24 mouse cellular contexts compared by ENCODE assay signal in genomic region chr6:141984644-141985043, GRCm38 (mm10). TPM values are rescaled to one million over a fixed set of nuclear protein-coding genes. Genes with fewer than 3 reads are reported as not detected.
"Had no signal": no experiment of that assay in that cellular context is flagged by ENCODE, and none has a peak within 500 bp of the region (broad histone marks: within the 10 kb centered on the region; RNA-seq: fewer than 3 reads in every experiment).

No protein-coding gene starts in this region.

- ATAC-seq: hindbrain, embryonic 16.5 days; intestine, embryonic 15.5 days; liver, embryonic 12.5 days; midbrain, embryonic 16.5 days had no signal

- H3K27ac ChIP-seq: intestine, embryonic 15.5 days; layer of hippocampus, adult 2 months; limb, embryonic 10.5 days; limb, embryonic 13.5 days; liver, embryonic 12.5 days; liver, embryonic 15.5 days; lung, embryonic 15.5 days; midbrain, embryonic 12.5 days; stomach, embryonic 15.5 days had no signal

- DNase-seq: layer of hippocampus, adult 9-11 months; liver; lung, adult 18-20 months; lung, postnatal 10 days; lung, postnatal 36 days; right cerebral cortex, postnatal 25 days; spleen, adult 18-20 months; thymus, postnatal 25 days had no signal

- H3K9me3 ChIP-seq: intestine, embryonic 15.5 days; limb, embryonic 10.5 days; limb, embryonic 13.5 days; liver, embryonic 12.5 days; liver, embryonic 15.5 days; lung, embryonic 15.5 days; megakaryocyte, embryonic 14.5 days; midbrain, embryonic 12.5 days; stomach, embryonic 15.5 days had no signal

- H3K36me3 ChIP-seq: intestine, embryonic 15.5 days; limb, embryonic 10.5 days; limb, embryonic 13.5 days; liver, embryonic 12.5 days; liver, embryonic 15.5 days; lung, embryonic 15.5 days; midbrain, embryonic 12.5 days; stomach, embryonic 15.5 days had no signal

- H3K27me3 ChIP-seq: intestine, embryonic 15.5 days; limb, embryonic 13.5 days; liver, embryonic 12.5 days; liver, embryonic 15.5 days; lung, embryonic 15.5 days; megakaryocyte, embryonic 14.5 days; midbrain, embryonic 12.5 days; stomach, embryonic 15.5 days had no signal

- H3K4me1 ChIP-seq: intestine, embryonic 15.5 days; limb, embryonic 10.5 days; limb, embryonic 13.5 days; liver, embryonic 12.5 days; liver, embryonic 15.5 days; lung, embryonic 15.5 days; megakaryocyte, embryonic 14.5 days; midbrain, embryonic 12.5 days; stomach, embryonic 15.5 days had no signal

- H3K4me2 ChIP-seq: intestine, embryonic 15.5 days; limb, embryonic 13.5 days; liver, embryonic 12.5 days; liver, embryonic 15.5 days; lung, embryonic 15.5 days; midbrain, embryonic 12.5 days; stomach, embryonic 15.5 days had no signal

- H3K9ac ChIP-seq: intestine, embryonic 15.5 days; limb, embryonic 13.5 days; liver, embryonic 12.5 days; liver, embryonic 15.5 days; lung, embryonic 15.5 days; midbrain, embryonic 12.5 days; stomach, embryonic 15.5 days had no signal

- H3K4me3 ChIP-seq: intestine, embryonic 15.5 days; layer of hippocampus, adult 2 months; limb, embryonic 10.5 days; limb, embryonic 13.5 days; liver, embryonic 12.5 days; liver, embryonic 15.5 days; lung, embryonic 15.5 days; megakaryocyte, embryonic 14.5 days; midbrain, embryonic 12.5 days; stomach, embryonic 15.5 days had no signal

RNA-seq across cellular contexts. Expression of gene Gm6614, which starts 26.6 kb away (rescaled TPM):
- polyA plus RNA-seq: hindbrain, embryonic 16.5 days; intestine, embryonic 15.5 days; large intestine, adult 2 months; limb, embryonic 10.5 days; limb, embryonic 13.5 days; liver, embryonic 12.5 days; liver, embryonic 15.5 days; lung, embryonic 15.5 days; midbrain, embryonic 16.5 days; stomach, embryonic 15.5 days; thymus, postnatal 0 days had no signal

RNA-seq across cellular contexts. Expression of gene Slco1a1, which starts 37.9 kb away (rescaled TPM):
- polyA plus RNA-seq: hindbrain, embryonic 16.5 days; intestine, embryonic 15.5 days; large intestine, adult 2 months; limb, embryonic 10.5 days; limb, embryonic 13.5 days; liver, embryonic 12.5 days; lung, embryonic 15.5 days; midbrain, embryonic 12.5 days; midbrain, embryonic 16.5 days; neural tube, embryonic 11.5 days; neural tube, embryonic 14.5 days; stomach, embryonic 15.5 days; thymus, postnatal 0 days had no signal
